Mouse (Mus musculus): ENCODE measurements at regions not wholly inside any gene's neighbourhood (a gene's known extent, or its start where the extent isn't known, plus 50 kb on each side); places are given as distances from the start of the nearest gene placed in this dataset.

DNA sequence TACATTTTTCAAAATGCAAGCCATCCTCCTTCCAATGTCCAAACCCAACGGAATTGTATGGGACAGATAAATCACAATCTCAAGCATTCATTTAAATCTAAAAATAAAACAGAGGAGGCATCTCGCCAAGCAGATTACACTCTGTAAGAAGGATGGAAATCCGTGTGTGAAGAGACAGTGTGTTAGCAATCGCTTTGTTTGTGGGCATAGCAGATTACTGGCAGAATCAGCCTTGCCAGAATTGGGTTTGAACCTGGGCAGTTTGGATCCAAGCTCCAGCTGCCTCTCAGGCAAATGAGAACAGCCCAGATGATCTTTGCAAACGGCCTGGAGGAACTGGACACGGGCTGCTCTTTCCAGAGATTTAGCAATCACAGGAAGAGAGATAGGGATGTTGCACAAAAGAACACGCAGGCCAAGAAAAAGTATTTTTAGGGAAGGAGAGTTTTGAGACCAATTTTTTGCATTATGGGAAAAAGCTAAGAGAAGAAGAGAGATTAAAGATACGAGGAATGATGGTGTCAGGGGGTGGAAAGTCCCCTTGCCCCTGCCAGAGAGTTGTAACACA is 2310.1 kb upstream of the Gm7489 start:
- no peak for DNase-seq

DNA sequence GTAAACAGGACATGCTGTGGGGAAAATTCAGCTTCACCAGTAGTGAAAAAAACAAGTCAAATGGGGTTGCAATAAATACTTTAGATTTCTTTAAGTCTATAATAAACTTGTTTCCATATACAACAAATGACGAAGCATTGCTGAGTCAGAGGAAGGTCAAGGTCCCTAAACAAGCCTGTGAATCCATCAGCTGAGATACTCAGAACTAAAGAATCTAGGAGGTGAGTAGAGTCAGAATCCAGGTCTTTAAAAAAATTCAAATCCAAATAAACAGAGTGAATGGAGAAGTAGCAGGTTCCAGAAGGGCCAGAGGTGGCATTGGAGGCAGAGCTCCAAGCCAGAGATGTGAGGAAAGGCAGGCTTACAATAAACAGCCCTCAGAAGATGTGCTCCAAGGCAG is 2301.1 kb upstream of the Gm7489 start:
- DNase-seq = no peak

DNA sequence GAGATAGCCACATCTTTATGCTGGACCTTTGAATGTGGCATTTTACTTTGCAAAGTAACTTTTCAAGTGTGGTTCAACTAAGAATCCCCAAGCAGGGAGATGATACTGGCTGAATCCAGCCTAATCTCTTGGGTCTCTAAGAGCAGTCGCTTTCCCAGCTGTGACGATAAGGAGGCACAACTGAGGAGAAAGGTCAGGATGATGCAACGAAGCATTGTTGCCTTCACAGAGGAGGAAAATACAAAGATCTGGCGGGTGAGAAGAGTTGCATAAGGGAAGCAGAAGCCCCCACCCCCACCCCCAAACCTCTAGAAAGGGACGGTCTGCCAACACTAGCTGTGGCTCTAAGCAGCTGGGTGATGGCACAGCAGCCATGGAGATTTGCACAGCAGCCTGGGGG is 2298.6 kb upstream of the Gm7489 start:
- no peak for DNase-seq

DNA sequence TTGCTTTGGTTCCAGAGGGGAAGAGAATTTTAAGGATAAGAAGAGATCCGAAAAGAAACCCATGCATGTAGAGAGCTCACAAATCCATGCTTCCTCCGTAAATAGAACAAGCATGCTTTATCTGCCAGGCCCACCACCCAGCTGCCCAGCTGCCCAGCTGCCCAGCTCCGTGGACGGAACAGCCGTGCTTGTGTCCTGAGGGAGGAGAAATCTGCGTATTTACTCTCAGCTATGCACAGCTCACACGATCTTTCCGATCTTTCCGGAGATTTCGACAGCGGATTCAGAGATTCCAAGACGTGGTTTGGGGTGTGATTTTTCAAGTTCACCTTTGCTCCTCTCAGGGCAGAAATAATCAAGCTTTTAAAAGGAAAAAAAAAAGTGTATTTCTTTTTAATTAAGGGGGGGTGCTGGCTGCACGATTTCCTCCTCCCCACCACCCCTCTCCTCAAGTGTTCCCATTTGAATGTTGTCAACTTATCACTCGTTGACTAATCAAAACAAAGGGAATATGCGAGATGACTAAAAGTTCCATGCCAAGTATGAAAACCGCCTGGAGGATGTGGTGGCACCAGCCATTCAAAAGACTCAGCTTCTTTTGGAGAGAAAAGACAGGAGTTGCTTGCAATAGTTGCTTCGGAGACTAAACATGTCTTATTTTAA is 2293.2 kb upstream of the Gm7489 start:
- no peak for DNase-seq

DNA sequence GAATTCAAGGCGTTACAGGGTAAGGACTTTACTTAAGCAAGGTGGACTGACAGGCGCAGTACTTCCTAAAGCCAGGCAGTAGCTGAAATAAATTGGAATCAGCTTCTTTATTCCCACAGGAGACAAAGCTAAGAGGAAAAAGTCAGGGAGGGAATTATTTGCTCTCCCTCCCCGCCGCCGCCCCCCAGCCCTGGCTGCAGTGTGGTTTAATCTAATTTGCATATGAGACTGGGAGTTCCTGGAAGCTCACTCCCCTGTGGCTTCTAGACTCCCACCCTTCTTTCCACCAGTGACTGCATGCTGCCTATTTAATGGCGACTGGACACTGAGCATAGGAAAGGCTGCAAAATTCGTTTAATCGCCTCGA is 2292.7 kb upstream of the Gm7489 start:
- DNase-seq = peak in 1 of 2 experiments; percentile 5

DNA sequence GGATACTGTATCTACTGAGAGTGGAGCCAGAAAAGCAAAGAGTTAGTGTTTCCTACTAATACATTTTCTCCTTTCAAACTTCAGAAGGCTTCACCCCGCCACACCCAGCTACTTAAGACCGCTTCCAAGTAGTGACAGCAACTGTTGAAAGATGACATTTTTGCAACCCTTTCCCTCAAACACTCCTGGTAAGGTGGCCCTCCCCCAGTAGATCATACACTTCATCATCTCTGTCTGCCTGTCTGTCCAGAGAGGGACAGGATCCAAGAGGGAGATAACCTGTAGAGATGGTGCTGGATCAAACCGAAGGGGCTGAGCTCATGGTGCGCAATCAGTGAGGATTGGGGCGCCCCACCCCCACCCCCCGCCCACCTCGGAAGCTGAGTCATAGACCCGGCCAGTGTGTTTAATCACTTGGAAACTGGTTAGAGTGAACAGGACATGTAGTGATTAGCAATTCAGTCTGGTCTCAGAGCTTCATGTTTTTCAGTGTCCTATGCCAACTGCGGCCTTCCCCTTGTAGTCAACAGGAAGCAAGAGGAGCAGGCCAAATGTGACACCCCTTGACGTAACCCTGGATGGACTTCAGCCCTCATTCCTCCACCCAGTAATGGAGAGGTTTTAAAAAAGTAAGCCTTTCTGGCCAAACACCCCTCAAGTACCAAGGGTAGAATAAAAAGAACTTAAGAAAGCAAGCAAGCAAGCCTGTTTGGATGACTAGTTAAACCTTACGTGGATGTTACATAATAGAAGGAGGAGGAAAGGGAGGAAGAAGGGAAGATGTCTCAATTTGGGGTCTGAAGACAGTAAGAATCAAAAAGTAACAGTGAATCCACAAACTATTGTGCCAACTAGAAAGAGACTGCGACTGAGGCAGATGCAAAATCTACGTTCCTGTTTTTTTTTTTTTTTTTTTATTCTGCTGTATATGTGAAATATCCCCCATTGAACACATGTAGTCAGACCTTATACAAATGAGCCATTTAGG is 2291.9 kb upstream of the Gm7489 start:
- DNase-seq = peak in 1 of 2 experiments; percentile 8

DNA sequence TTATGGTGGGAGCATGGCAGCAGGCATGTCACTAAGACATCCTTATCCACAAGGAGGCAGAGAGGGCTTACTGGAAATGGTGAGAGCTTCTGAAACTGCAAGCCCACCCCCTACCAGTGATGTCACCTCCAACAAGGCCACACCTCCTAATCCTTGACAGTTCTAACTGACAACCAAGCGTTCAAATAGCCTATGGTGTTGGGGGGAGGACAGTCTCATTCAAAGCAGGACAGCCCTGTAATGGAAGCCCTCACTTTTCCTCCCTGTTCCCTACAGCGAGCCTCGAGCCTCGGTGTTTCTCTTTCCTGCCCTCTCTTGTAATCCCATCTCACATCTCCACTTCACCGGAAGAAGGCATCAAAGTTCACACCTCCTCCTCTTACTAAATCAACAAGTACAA is 2290.6 kb upstream of the Gm7489 start:
- no peak for DNase-seq

DNA sequence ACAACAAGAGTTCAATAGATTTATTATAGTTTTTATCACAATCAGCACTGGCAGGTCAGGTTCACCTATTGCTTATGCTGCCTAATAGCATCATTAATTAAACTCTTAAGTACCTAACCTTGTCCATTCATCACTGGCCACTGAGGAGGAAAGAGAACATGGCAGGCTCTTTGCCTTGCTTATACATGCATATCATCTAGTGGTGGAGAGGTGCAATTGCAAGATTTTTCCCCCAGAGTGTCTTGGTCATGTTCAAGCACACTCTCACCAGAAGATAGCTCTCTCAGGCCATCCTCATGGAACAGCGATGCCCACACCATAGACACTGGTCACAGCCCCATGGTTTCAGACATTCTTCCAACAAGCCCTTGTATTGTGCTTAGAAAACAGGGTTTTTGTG is 2289.1 kb upstream of the Gm7489 start:
- DNase-seq = peak in 1 of 2 experiments; percentile 8

DNA sequence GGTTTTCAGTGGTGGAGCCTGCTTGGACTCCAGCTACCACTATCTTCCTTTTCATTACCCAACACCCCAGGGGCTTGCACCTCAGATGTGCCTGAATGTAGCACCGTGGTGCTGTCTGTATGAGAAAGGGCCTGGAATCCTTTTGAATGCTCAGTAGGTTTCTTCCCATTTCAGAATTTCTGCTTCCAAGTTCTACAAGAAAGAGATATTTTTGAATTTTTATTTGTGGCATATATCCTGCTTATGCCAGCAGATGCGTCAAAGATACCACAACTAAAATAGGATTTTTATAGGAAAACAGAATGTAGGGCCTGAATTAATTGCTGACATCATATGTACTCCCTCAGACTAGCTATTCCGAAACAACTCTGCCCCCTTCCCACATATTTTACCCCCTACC is 2286.9 kb upstream of the Gm7489 start:
- DNase-seq = no peak

DNA sequence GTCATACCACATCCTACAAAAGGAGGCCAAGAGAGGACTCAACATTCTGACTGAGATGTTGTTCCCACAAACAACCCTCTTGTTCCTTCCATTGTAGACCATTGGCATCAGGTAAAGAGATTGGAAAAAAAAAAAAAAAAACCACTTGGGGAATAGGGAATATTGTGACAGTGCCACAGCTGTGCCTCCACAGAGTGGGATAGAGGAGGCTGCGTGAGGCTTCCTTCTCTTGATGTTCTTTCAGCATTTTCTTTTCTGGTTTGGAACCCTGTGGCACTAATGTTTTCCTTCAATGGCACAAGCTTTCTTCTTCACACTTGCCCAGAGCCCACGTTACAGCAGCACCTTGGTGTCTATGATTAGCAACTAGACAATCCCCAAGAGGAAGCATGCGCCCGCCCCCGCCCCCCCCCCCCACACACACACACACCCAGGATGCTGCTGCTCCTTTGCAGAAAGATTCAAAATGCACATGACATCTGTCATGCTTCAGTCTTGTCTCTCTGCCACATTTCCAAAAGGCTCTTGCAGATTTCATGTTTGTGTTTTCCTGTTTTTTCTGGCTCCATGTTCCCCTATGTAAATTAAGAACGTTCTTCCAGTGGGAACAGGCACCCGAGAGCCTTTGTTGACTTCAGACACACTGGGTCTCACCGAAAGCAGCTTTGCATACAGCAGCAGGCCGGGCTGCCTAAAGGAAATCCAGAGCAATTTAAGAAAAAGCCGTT is 2283.4 kb upstream of the Gm7489 start:
- DNase-seq = no peak

DNA sequence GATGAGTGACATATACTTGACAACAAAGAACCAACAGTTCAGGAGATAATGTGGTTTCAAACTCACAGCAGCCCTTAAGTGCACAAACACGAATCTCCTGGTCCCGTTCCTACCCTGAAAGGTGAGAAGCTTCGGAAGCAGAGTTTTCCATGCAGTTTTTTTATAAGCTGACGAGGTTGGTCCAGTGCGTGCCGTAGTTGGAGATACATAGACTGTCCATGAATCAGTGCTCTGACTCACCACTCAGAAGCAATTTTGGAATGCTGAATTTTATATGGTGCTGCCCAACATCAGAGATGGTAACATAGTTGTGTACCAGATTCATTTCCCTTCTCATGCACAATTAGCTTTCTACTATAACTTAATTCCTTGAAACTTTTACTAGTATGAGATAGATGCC is 2263.3 kb upstream of the Gm7489 start:
- DNase-seq = no peak

DNA sequence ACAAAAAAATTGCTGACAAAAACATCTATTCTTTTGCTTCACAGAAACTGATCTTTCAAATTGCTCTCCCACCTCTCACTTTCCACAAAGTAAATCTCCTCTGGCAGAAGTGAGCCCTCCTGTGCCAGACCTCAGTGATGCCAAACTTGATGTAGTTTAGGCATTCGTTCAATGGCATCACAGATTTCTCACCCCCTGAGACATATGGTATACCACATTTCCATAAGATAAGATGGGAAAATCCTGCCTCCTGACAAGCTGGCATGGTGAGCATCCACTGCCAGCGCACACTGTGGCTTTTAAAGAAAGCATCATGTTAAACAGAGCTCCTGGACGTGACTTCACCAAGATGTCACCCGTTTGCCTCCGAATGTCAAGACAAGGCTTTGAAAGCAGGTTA is 2257.2 kb upstream of the Gm7489 start:
- DNase-seq = no peak

DNA sequence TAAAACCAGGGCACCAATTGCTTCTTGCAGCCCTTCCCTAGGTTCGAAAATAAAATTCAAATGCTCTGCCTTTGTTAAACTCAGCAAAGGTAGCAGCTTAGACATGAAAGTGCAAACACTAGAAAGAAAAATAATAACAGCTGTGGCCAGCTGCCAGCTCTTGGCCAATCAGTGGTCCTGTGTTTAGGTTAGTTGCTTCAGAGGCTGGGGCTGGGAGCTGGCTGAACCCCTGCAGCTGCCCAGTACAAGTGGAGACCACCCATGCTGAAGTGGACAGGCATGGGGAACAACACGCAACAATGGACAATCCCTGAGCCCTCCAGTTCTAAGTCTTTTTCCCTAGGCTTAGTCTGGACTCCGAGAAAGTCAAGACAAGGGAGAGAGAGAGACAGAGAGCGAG is 2256.2 kb upstream of the Gm7489 start:
- DNase-seq = no peak

DNA sequence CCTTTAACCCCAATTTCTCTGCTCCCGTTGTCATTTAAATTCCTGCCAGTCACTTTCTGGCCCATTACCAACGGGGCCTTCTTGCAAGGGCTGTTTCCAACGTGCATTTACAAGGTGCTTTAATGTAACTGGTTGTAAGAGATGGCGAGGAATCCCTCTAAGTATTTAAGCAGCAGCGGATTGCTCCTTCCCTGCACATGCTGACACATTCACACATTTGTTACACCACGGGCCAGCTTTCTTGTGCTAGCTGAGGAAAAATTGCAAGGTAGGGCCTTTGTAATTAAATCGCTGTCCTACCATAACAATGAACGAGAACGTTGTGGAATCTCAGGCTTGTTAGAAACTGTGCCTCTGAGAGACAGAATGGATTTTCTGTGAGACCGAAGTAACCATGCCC is 2252.8 kb upstream of the Gm7489 start:
- DNase-seq = no peak

DNA sequence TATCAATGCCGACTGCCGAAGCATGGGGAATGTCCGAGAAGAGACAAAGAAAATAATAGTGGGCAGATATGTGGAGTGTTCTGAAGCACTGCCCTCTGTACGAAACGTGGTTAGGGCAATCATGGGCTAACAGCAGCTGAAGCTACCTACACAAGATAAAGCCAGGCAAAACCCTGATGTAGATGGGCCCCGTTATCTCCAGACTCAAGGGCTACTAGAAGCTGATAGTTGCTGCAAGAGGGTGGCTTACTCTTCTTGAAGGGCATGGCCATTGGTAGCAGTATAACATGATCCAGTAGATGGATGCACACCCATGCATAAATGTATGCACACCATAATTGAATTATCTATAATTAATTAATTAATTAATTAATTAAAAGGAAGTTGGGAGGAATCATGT is 2251.6 kb upstream of the Gm7489 start:
- DNase-seq = no peak

DNA sequence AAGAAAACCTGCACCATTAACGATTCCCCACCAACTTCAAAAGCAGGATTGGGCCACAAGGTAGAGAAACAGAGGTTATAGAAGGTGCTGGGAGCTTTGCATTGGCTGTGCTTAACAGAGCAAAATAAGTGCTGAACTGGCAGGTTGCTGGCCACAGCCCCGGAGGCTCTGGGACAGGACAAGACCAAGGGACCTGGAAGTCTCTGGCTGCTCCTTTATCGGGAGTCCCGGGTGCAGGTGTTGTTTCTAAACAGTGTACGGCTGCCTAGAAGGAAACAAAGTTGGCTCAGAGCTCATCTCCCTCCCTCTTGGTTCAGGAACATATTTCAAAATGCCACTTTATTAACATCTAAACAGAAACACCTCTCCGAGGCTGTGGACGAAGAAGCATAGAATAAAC is 2250.0 kb upstream of the Gm7489 start:
- no peak for DNase-seq

DNA sequence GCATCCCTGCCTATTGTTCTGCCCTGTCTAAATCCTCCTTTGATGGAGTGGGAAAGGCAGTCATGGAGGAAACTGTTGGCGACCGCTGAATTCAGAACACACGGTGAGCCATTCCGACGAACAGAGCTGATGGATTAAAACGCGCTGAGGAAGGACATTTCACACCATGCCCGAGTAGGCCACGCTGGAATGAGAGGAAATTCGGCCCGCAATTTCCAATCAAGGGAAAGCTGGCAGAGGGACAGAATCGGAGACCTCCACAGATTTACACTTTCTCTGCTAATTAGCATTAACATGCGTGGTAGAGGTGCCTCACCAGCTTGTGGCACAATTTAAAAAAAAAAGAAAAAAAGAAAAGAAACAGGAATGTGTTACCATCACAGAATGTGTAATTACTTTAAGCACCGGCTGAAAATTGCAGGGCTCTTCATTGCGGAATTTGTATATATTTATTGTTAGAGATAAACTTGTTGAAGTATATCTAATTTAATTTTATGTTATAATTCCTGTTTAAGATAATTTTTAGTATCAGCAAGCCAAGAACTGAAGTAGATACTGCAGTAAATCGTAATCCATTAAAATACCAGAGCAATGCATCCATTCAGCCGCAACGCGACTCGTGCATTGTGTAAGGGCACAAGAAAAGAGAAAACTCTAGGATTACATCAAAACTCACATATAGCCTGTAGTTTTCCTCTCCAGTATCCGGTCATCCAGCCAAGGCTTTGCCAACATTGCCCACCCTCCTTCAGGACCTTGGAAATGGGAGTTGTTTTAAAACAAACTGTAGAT is 2249.4 kb upstream of the Gm7489 start:
- DNase-seq = no peak

DNA sequence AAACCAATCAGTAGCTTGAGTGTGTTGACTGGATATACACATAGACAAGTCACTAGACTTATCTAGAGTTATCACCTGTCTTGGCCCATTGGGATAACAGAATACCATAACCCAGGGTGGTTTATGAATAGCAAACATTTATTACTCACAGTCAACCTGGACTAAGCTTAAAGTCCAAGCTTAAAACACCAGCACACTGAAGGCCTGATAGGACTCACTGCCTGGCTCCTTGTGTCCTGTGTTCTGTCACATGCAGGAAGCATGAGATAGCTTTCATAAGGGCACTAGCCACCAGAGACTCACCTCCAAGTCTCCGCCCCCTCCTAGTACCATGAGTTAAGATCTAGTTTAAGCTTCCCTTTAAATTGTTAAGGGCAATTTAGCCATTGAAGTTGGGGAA is 2247.1 kb upstream of the Gm7489 start:
- DNase-seq = no peak

DNA sequence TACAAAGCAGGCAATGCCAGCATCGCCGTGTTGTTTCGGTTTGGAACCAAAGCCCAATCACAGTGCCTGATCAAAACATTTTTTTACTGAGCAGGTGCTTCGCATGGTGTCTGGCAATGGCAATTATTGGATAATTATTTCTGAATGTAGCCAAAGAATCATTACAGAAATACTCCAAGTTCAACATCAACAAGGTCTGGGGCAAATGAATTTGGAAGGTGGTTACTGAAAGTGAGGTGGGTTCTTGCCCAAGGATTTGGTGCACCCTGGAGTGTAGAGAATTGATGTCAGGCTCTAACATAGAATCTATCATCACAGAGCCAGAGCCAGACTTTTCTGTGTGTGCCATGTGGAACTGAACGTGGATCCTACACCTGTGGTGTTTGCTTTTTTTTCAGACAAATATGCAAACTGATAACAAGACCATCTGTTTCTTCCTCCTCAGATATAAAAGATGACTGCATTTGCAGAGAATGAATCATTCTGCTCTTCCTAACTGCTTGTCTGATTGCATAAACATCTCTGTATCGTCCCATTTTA is 2240.9 kb upstream of the Gm7489 start:
- DNase-seq = no peak

DNA sequence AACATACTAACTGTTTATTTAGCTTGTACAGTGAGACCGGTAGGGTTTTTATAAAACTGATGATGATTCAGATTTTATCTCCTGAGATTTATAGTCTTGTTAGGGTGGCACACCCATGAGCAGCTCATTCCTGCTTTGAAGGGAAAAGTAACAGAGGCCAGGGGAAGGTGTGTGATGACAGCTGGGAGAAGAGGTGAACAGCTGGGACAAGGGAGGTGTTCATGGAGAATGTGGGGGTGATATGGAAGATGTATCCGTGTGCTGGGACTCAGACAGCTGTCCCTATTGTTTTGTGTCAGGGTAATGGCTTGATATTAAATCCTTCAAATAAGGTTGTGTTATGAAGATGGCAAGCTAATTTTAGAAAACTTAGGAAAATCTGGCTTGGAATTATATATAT is 2238.4 kb upstream of the Gm7489 start:
- no peak for DNase-seq

DNA sequence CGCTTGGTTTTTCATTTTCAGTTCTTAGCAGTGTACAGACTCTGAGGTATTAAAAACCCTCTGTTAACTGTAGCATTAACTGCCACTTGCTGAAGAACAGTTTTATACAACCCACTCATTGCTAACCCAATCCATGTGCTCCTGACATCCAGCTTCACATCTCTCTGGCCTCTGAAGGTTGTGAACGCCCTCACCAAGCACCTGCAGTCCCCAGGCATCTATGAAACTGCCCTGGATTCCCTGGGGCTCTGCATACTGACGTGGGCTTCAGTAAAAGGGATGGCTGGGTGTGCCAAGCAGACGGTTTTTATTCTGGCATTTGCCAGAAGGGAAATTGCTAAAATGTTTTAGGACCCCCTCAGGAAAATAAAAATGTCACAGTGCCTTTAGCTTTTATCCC is 2232.2 kb upstream of the Gm7489 start:
- no peak for DNase-seq

DNA sequence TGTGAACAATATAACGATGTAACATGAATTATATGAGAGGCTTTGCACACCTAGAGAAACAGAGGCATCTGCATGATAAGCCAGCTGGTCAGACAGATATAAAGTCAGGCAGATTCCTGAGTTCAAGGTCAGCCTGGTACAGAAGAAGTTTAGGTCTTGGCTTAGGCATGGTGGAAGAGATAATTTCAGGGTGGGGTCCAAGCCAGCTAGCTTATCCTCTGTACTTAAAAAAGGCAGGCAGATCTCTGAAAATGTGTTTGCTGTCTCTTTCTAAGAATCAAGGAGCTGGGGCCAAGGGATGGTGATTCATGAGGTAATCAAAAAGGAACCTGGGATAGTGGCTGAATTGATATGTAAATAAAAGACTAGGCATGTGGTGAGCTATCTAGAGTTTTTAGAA is 2227.1 kb upstream of the Gm7489 start:
- no peak for DNase-seq
